Mouse (Mus musculus) brain, adult 2 months (tissue): ENCODE data around the gene Tmem60.

Experiments used
- DNase-seq: peaks from one replicate; pipeline ENCODE4 v3.0.0; 2011; ENCODE audit warnings: low read depth, low spot score

Gene Tmem60

DNA sequence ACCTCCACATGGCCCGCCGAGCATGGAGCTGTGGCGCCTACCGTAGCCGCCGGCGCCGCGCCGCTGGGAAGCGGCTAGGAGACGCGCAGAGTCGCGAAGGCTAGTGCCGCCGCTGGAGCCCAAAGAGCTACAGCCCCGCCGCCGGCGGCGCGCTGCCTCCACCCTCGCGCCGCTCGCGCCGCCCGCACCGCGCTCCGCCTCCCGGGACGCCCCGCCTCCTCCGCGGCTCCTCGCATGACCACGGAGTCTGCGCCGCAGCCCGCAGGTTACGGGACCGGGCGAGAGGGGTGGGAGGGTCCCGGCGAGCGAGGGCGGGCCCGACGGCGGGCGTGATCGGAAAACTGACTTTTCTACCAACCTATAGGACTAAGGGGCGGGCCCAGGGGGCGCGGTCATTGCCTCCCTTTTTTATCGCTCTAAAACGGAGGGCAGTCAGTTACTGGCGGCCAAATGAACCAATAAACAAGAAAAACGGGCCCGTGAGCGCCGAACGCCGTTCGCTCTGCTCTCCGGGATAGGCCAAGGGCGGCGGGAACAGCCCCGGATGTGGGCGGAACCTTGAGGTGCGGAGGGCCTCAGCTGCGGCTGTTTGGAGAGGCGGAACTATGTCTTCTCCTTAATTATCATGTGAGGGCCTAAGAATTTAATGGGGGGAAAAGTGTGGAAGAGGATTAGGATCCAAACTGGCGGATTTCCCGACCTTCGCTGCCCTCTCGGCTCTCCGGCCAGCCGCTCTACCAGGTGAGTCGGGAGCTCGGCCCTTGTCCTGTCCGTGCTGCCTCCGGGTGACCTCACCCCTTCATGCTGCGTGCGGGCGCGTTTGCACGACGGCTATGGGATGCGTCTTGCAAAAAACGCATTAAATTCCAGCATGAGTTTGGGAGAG, at the start of gene Tmem60, which contains the start of gene Phtf2:
Gene Tmem60 (plus strand): TSS at position 277 of the 886 bp plus-strand sequence.
Gene Phtf2 (minus strand): TSS at position 210 of the 886 bp plus-strand sequence.
- peak; percentile 99 for DNase-seq

DNA sequence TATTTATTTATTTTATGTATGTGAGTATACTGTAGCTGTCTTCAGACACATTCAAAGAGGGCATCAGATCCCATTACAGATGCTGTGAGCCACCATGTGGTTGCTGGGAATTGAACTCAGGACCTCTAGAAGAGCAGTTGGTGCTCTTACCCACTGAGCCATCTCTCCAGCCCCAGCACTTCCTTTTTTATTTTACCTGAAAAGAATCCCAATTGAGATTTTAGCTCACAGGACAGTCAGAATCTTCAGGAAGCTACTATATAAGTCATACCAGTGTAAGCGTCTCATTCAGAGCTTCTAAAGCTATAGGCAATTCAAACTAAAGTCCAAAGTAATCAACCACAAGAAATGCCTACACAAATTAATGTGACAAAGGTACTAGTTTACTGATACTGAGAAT, 47.6 kb upstream of the Tmem60 start:
- DNase-seq = no peak

DNA sequence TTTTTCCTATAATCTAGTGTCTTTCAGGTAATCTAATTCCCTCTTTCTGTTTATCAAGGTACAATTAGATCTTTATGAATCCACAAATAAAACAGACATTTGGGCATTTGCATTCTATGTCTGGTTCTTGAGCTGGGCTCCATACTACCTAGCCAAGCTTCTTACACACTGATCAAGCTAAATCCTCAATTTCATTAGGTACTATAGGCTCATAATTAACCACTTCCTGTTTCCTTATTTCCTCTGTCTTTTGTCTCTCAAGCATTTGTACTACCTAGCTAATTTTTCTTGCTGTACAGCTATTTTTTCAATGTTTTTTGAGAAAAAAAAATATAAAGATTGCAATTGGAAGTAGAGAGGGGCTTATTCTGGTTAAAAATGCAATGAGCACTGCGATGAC, 44.9 kb upstream of the Tmem60 start:
- no peak for DNase-seq

DNA sequence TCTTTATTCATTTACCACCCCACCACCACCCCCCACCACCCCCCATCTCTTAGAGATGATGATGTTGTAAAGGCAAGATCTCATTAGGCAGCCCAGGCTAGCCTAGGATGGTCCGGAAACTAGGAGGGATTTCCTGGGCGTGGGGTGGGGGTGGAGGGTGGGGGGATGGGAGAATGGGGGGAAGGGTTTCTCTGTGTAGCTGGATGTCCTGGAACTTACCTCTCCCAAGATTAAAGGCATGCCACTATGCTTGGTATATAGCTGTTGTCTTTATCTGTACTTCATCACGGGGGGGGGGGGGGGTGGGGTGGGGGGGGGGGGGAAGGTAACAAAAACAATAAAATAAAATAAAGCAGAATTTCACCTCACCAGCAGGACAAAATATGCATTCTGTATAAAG, 38.6 kb upstream of the Tmem60 start:
- no peak for DNase-seq

DNA sequence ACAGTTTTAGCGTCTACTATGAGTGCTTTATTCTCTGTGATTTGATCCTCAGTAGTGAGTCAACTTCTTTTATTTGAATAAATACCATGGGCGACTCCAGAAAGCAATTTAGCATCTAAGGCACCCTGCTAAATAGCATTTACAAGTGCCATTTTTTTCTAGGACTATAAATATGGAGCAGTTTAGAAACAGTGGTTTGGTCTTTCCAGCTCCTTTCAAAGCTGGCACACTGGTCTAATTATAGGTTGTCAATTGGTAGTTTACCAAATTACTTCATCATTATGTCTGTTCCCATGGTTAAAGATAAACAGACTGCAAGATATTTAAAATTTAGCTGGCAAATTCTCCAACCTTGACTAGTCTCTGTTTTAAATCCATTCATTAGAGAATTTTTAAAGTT, 38.2 kb upstream of the Tmem60 start:
- DNase-seq = peak; percentile 72

DNA sequence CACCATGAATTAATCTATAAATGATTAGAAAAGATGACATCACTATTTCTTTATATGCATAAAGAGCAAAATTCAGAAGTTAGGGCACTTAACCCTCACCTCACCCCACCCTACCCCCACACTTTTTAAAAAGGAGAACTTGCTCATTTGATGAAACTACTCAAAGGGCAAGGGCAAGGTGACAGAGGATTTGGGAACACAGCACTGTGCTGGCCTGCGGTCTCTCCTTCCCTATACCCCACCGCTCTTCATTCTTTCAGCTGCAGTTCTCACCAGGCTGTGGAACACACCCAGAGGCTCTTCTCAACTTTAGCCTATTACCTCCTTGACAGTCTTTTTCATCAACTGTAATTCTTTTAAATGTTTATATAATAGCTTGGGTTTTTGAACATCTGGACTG, 35.0 kb upstream of the Tmem60 start:
- no peak for DNase-seq

DNA sequence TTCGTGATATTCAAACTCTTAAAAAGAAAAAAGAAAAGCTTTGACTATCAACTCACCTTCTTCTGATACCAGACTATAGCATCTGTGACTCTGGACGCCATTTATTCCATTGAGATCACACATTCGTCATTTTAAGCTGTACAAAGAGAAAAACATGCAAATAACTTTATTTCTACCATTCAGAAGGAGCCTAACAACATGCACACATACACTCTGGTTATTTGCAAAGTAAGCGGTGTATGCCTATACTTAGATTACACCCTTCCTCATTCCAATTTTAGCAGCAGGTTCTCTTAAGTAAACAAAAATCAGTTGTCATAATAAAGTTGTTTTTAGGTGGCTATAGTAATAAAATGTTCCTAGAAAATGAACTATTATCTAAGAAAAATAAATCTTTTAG, 26.9 kb upstream of the Tmem60 start:
- no peak for DNase-seq

DNA sequence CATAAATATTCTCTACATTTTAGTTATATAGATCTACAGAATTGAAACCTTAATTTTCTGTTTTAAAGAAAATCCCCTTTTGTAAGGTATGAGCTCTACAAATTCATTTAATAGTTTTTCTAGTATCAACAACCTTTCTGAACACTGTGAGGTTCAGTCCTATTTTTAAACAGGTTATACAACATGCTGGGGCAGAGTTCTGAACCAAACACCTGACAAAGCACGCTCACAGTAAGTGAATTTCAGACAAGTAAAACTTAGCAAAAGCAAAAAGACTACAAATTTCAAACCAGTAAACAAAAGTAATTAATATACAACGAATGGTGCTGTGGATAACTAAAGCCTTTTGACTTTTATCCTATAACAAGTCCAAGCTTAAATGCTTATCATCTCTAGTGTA, 23.6 kb upstream of the Tmem60 start:
- no peak for DNase-seq

DNA sequence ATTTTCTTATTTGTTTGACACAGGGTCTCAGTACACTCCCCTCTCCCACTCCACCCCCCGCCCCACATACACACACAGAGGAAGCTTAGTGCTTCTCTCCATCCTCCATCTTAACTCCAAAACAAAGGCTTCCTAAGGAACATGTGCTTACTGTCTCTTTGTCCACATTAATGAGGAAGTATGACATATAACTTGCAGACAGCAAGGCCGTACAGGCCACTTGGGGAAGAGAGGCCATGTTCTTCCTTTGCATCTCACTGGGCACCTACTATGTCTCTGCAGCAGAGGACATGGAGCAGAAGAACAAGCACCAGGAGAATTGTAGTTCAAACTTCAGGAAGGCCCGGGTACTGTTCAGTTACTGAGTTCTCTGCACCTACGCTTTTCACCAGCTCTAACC, 21.4 kb upstream of the Tmem60 start:
- no peak for DNase-seq

DNA sequence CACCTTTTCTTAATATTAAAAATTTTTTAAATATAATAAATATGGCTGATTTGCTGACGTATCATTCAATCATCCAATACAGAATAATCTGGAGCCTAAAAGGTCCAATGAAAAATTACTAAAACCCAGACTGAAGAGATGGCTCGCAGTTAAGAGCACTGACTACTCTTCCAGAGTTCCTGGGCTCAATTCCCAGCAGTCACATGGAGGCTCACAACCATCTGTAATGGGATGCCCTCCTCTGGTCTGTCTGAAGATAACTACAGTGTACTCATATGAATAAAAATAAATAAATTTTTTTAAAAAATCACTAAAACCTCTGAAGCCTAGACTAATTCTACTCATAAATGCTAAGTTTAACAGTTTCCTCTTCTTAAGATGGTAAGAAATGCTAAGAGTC, 20.1 kb upstream of the Tmem60 start:
- DNase-seq = peak; percentile 55

DNA sequence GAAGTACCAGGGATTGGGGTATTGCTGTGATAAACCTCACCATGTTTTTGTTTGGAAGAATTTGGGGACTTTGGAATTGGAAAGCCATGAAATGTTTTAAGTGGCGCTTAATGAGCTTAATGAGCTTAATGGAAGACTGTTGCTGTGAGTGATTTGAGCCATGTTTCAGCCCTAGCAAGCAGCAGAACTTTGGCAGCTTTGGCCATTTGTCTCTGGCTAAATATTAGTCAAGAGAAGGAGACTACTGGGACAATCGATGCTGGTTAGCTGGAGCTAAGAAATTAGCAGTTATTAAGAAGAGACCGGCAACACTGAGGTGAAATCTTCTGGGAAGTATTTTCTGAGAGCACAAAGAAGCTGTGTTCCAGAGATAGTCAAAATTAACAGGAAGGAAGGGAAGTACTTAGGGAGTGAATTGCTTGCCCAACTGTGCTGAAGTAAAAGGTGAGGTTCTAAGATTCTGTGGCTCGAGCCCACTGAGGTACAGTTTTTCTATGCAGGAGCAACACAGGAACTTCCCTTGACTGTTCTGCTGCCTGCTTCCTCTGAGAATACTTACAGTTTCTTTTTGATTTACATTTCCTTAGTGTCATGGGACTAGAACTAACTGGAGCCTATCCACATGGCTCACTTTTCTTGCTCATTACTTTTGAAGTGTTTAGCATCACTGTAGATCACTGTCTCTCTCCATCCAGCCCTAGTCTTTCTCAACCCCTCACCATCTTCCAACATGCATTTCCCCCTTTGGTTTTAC, 17.6 kb upstream of the Tmem60 start:
- DNase-seq = no peak

DNA sequence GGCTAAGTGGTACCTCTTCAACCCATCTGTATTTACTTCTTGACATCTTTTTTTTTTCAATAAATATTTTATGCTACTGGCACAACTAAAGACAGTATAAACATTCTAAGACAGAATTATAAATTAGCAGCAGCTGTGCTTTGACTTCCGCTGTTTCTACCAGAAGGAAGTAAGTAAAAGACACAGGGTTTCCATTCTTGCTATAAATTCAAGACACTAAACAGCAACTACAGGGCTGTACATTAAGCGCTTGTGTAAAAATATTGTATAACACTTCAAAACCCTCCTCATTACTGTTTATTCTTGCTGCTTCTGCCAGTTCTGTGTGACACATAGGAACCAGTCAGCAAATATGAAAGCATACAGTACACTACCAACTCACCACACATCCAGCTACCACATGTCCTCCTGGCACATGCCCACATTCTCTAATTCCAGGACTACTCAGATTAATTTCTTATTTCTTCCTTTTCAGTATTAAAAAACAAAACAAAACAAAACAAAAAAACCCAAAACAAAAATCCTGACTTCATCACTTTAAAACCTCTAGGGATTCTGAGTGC, 16.7 kb upstream of the Tmem60 start:
- peak; percentile 25 for DNase-seq

DNA sequence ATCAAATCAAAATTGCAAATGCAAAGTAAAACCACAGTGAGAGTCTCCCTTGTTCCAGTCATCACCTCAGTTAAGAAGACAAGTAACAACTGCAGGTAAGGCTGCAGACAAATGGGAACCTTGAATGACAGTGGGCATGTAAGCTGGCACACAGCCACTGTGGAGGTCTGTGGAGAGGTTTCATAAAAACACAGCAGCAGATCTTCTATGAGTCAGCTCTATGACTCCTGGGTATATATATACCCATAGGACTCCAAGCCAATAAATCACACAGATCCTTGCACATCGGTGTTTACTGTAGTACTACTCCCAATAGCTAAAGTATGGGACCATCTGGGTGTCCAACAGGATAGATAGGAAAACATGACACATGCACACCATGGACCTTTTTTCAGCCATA, 8.8 kb upstream of the Tmem60 start:
- DNase-seq = peak; percentile 23

DNA sequence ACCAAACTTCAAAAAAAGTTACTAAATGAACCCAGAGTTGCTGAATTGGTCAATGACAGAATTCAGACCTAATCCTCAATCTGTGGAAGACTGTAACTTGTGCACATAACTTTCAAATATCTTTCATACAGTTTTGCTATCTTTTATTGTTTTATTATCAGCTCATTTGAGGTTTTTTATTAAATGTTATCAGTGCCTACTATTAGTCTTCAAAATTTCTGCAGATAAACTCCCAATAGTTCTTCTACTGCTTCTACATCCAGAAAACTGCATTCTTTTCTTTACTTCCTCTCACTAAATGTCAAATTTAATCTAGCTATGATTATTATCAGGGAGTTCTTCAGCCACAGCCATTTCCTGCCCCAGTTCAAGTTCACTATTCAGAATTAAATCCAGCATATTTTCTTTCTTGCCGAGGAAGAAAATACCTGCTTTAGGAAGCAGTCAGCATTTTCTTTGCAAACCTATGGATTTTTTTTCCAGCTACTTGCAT, 5.0 kb upstream of the Tmem60 start:
- DNase-seq = no peak

DNA sequence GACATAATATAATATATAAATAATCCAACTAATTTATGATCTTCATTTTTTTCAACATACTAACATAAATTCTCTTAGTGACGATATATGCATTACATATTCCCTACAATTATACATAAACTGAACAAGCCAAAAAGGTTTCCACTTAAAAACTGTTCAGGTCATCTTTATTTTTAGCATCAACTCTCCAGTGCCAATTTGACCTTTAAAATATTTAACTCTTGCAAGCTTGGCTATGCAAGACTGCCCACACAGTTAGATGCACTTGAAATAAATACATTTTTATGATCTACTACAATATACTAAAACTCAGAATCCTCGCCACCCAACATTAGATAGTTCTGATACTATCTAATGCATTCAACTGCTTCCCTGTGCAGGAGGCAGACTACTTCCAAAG, 1.6 kb upstream of the Tmem60 start:
- DNase-seq = no peak

DNA sequence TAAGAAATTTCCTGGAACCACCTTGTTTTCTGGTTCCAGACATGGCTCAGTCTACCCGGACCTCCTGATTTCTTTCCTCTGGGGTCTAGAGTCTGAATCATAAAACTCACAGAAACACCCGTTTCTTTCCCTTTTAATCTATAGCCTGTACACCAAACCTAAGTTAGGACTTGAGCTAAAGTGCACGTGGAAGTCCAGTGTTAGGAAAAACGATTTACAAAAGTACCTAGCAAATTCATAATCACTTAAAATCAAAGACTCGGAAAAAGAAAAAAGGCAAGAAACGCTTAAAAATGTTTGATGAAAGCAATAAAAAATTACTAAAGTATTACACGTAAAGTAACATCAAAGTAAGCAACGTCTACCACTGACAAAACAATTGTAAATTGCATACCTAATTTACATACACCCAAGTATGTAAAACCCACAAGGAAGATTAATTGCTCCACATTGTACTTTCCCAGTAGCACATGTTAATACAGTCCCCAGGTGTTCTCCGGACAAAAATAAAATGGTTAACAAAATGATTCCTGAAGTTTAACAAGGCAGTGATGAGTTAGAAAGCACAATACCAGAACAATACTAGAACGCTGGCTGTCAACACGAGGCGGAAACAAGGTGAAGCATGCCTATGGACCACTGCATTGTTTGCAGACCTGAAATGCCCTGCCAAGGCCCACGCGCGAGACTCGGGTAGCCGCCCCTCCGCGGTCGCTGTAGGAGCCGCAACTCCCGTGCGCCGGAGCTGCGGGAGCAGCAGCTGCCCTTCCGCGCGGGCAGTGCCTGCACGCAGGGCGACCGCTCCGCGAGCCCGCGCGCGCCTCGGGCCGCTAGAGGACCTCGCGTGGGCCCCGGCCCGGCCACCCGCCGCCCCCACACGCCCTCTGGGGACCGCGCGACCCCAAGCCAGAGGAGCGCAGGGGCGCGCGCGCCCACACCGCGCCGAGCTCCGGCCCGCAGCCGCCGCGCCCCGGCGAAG, 905 bp upstream of the Tmem60 start:
- DNase-seq = peak; percentile 74

DNA sequence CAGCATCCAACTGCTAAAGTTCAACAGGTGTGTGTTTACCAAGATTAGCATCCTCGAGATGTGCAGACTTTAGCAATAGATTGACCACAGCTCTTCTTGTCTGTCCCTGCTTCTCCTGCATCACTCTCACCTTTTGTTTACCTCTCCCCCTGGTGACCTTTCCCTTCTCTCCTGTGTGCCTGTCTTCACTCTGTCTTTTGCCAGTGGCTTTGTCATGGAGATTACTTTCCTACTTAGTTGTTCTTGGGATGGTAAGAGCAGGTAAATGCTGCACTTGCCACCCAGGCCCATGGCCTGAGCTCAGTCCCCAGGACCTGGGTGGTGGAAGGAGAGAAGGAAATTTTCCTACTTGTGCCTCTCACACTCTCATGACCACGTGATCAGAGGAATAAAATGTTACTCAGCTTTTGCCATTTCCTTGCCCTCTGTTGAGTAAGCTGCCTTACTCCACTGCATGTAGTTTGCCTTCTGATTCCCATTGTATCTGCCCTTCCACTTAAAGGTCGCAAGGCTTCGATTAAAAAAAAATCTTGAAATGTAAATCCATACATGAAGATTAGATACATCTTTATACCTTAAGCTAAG, 2.1 kb downstream of the Tmem60 start:
- DNase-seq = no peak

DNA sequence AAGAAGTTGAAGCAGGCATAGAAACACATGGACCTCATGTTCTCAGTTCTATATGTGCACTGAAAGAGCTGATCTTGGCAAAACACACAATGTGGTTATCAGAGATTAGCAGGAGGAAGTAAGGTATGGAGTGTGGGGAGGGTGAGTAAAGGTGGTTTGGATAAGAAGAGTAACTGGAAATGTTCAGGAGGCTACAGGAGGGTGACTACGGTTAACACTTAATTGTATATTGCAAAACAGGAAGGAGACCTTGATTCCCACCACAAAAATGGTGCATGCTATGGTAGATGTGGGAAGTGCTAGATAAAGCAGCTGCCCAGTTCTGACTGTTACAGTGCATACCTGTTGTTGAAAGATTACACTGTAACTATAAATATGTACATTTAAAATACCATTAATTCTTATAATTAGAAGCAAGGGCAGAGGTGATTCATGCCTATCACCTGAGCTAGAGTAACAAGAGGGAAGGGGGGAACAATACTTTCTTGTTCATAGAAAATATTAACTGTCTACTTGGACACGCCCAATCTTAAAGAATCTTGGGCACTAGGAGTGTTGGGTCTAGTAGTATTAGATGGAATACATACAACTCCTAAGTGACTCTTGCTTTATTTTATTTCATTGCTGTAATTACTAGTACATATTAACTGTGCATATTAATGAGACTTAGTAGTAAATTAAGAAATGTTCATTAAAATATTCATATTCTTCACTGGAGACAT, 15.6 kb downstream of the Tmem60 start:
- no peak for DNase-seq

DNA sequence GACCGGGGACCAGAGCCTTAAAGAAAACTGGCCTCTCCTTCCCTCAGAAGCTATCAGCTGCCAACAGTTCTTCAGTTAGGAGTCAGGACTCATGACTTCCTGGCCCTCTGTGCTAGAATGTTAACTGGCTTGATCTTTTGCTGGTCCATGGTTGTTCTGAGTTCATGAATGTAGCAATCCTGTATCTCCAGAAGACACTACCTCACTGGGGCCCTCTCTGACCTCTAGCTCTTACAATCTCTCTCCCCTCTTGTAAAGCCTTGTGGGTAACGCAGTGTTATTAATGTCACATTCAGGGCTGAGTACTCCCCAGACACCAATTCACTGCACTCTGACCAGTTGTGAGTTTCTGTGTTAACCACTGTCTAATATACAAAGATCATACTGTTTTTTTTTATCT, 22.7 kb downstream of the Tmem60 start:
- DNase-seq = no peak

DNA sequence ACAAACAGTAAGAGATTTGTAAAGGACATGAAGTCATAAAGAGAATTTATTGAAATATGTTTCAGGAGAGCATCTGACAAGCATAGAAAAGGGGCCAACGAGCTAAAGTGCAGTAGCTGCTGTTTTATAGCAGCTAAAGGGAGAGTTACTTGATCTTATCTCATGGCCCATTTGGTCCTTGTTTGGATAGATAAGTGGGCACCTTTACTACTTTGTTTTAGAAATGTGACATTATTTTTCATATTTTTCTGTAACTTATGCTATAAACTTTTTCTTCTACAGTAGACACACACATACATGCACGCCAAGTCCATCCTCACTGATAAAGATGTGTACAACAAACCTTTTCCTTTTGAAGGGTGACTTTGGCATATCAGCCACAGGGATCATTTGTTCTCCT, 23.4 kb downstream of the Tmem60 start:
- no peak for DNase-seq
